In the genomic region with DNA sequence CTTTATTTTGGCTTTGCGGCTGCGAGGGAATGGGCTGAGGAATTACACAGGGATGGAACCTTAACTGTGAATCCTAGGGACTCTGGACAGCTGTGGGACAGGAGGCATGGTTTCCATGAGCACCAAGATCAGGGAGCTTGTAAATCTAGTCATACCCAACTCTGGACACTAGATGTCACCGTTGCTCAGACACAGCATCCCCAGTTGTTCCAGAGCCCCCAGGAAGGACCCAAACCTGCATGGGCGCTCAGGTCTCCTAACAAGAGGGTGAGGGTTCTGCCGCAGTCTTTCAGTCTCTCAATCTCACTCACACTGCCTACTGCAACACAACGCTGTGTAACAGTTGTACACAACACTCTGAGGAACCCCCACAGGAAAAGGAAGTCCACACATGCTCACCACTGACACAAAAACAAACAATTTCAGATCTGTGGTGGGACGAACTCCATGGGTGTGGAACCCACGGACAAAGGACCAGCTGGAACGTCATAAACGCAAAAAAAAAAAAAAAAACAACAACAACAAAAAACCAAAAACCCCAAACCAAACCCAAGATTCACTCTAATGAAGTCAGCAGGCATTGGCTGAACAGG, we compare ENCODE assay signal across 9 mouse cellular contexts. TPM values are rescaled to one million over a fixed set of nuclear protein-coding genes. Genes with fewer than 3 reads are reported as not detected.
DNase-seq lines count a peak whose midpoint lies in the region; ATAC-seq and TF ChIP-seq lines count a peak whose summit lies in the region.
"Had no signal": no experiment of that assay in that cellular context is flagged by ENCODE, and none has a peak within 500 bp of the region (broad histone marks: within the 10 kb centered on the region; RNA-seq: fewer than 3 reads in every experiment).

No protein-coding gene starts in this region.

- no peaks in the 10 kb centered on the region for H3K4me1 ChIP-seq in heart, embryonic 11.5 days (ENCODE audit: control insufficient read depth, insufficient read depth, low read length)
- no peaks in the 10 kb centered on the region for H3K4me1 ChIP-seq in limb, embryonic 14.5 days (ENCODE audit: control insufficient read depth, insufficient read depth, low read length)

- DNase-seq in heart, postnatal 10 days, result peak; percentile 42 to 67
- peak; percentile 79 for DNase-seq in ZHBTc4 (ENCODE audit: low read depth, low spot score)
- DNase-seq in forelimb bud, embryonic 11.5 days (ENCODE audit: low read depth, low spot score), result peak; percentile 54
- peak; percentile 39 for DNase-seq in limb, embryonic 14.5 days (ENCODE audit: low spot score)
- DNase-seq in urinary bladder, postnatal 10 days (ENCODE audit: low spot score), result no peak
- DNase-seq in cerebellum, postnatal 4 days (ENCODE audit: low spot score in 2 of 2), result no peak

- no peak overlapping the region for H3K4me3 ChIP-seq in heart, embryonic 11.5 days (ENCODE audit: low read depth, low read length)
- H3K4me3 ChIP-seq in limb, embryonic 14.5 days (replicated peaks; ENCODE audit: low read length), result no peak overlapping the region

- no peaks in the 10 kb centered on the region for H3K9me3 ChIP-seq in heart, embryonic 11.5 days (replicated peaks; ENCODE audit: control insufficient read depth, low read length)
- H3K9me3 ChIP-seq in limb, embryonic 14.5 days (ENCODE audit: control insufficient read depth, low read length), result no peaks in the 10 kb centered on the region

- no peak for TF ChIP-seq POLR2A in limb, embryonic 14.5 days (IDR thresholded peaks at IDR 0.05; ENCODE audit: borderline replicate concordance, extremely low read depth, insufficient read depth, insufficient read length)

- H3K36me3 ChIP-seq in heart, embryonic 11.5 days (ENCODE audit: control insufficient read depth, insufficient read depth, low read length), result 0 out of 2 replicates have a peak, but pooled peaks cover 2% of the 10 kb centered on the region
- H3K36me3 ChIP-seq in limb, embryonic 14.5 days (ENCODE audit: control insufficient read depth, insufficient read depth, low read length), result peaks cover 32% of the 10 kb centered on the region

- 48% methylated on average over 10 of the region's 10 CpGs for WGBS in heart, embryonic 11.5 days (ENCODE audit: insufficient replicate concordance)
- 56% methylated on average over 10 of the region's 10 CpGs for WGBS in limb, embryonic 14.5 days

- no peak overlapping the region for H3K27ac ChIP-seq in heart, embryonic 11.5 days (ENCODE audit: low read depth, low read length)
- no peak overlapping the region for H3K27ac ChIP-seq in limb, embryonic 14.5 days (replicated peaks; ENCODE audit: low read depth, low read length)

- no peak overlapping the region for H3K4me2 ChIP-seq in heart, embryonic 11.5 days
- no peak overlapping the region for H3K4me2 ChIP-seq in limb, embryonic 14.5 days (replicated peaks; ENCODE audit: low read depth, low read length, severe bottlenecking)

- H3K27me3 ChIP-seq in heart, embryonic 11.5 days (ENCODE audit: control insufficient read depth, insufficient read depth, low read length), result no peaks in the 10 kb centered on the region
- no peaks in the 10 kb centered on the region for H3K27me3 ChIP-seq in limb, embryonic 14.5 days (ENCODE audit: control insufficient read depth, insufficient read depth, low read length)

- H3K9ac ChIP-seq in heart, embryonic 11.5 days (ENCODE audit: low read depth, low read length), result no peak overlapping the region
- no peak overlapping the region for H3K9ac ChIP-seq in limb, embryonic 14.5 days (ENCODE audit: low read depth, low read length, severe bottlenecking)

- intact Hi-C loops in heart, postnatal 10 days (cut with DNase I), result loop anchor here (1.0 to 2.0 kb wide), 2 partner anchors 31 to 138 kb away; no protein-coding TSS in a partner anchor

- no peak for ATAC-seq in heart, embryonic 11.5 days (replicated peaks; ENCODE audit: insufficient number of reproducible peaks, low FRiP score, low TSS enrichment)
- peak; percentile 68; the same call in 1 of the 2 replicates for ATAC-seq in limb, embryonic 14.5 days (ENCODE audit: low FRiP score, low read depth)
- ATAC-seq in monocyte, adult 5-6 weeks (replicated peaks; ENCODE audit: insufficient number of reproducible peaks, low FRiP score, low TSS enrichment, poor library complexity, severe bottlenecking), result peak; percentile 66; the same call in 1 of the 2 replicates

RNA-seq across cellular contexts. Expression of a gene that starts 7.4 kb away (rescaled TPM):
- not detected for total RNA-seq in heart, postnatal 10 days (2021)
- polyA plus RNA-seq in heart, embryonic 11.5 days (2014; fragmentation: Nextera tagmentation; extraction: Ambion mirVana), result 0.23 TPM in 1 of 2 replicates, not detected in the other
- polyA plus RNA-seq in limb, embryonic 14.5 days (2012; rRNA removed), result 0.58 and 0.79 TPM in 2 replicates
- 0.47 and 0.59 TPM in 2 replicates for polyA plus RNA-seq in limb, embryonic 14.5 days (2014; fragmentation: Nextera tagmentation; extraction: Ambion mirVana)
- 0.53 to 0.58 TPM in 2 of 3 replicates, not detected in the other for total RNA-seq in monocyte, adult 5-6 weeks (2017)
- polyA plus RNA-seq: liver, embryonic 16.5 days had no signal

RNA-seq across cellular contexts. Expression of a gene that starts 11.5 kb away (rescaled TPM):
- 100 to 1,000 TPM; 181 to 183 TPM for total RNA-seq in heart, postnatal 10 days (2021)
- 241 and 243 TPM in 2 replicates for polyA plus RNA-seq in heart, embryonic 11.5 days (2014; fragmentation: Nextera tagmentation; extraction: Ambion mirVana)
- 50.6 and 71.0 TPM in 2 replicates for polyA plus RNA-seq in limb, embryonic 14.5 days (2012; rRNA removed)
- polyA plus RNA-seq in limb, embryonic 14.5 days (2014; fragmentation: Nextera tagmentation; extraction: Ambion mirVana), result 213 and 235 TPM in 2 replicates
- 32.4 to 39.0 TPM (median 35.7 TPM) in 3 replicates for total RNA-seq in monocyte, adult 5-6 weeks (2017)

RNA-seq across cellular contexts. Expression of a gene that starts 51.5 kb away (rescaled TPM):
- 1 to 10 TPM; 3.2 to 3.9 TPM for total RNA-seq in heart, postnatal 10 days (2021)
- 0.10 TPM in 1 of 2 replicates, not detected in the other for polyA plus RNA-seq in heart, embryonic 11.5 days (2014; fragmentation: Nextera tagmentation; extraction: Ambion mirVana)
- 0.25 and 0.32 TPM in 2 replicates for polyA plus RNA-seq in limb, embryonic 14.5 days (2012; rRNA removed)
- 0.26 and 0.40 TPM in 2 replicates for polyA plus RNA-seq in limb, embryonic 14.5 days (2014; fragmentation: Nextera tagmentation; extraction: Ambion mirVana)
- total RNA-seq in monocyte, adult 5-6 weeks (2017), result 0.29 to 4.3 TPM (median 3.2 TPM) in 3 replicates

RNA-seq across cellular contexts. Expression of a gene that starts 54.3 kb away (rescaled TPM):
- 100 to 1,000 TPM; 111 to 112 TPM for total RNA-seq in heart, postnatal 10 days (2021)
- polyA plus RNA-seq in heart, embryonic 11.5 days (2014; fragmentation: Nextera tagmentation; extraction: Ambion mirVana), result 3.6 and 4.8 TPM in 2 replicates
- polyA plus RNA-seq in limb, embryonic 14.5 days (2012; rRNA removed), result 1.9 and 2.0 TPM in 2 replicates
- 1.1 and 1.7 TPM in 2 replicates for polyA plus RNA-seq in limb, embryonic 14.5 days (2014; fragmentation: Nextera tagmentation; extraction: Ambion mirVana)
- total RNA-seq in monocyte, adult 5-6 weeks (2017), result not detected in 3 replicates

Comparison
In these comparisons a context has a peak if more than half of its experiments do, and no peak if none do; other contexts are left out.
1. DNase-seq: peak in heart, postnatal 10 days (2 of 2), ZHBTc4 (single experiment), forelimb bud, embryonic 11.5 days (single experiment) and limb, embryonic 14.5 days (single experiment); none in urinary bladder, postnatal 10 days (single experiment) and cerebellum, postnatal 4 days (0 of 2).